Mouse (Mus musculus): Measurements from ENCODE around the gene Tespa1. TPM values are rescaled to one million over a fixed set of nuclear protein-coding genes. Genes with fewer than 3 reads are reported as not detected.
A peak's percentile ranks its signal among the peaks of the same experiment; 100 is the strongest.
"Not testable (repeated sequence)": the region's sequence is repeated elsewhere in the genome, so short reads cannot be mapped to it uniquely, and the experiment has no call there.

The Tespa1 gene
- polyA plus RNA-seq (2014; fragmentation: Nextera tagmentation; extraction: Ambion mirVana) = not detected in 2 replicates

DNA sequence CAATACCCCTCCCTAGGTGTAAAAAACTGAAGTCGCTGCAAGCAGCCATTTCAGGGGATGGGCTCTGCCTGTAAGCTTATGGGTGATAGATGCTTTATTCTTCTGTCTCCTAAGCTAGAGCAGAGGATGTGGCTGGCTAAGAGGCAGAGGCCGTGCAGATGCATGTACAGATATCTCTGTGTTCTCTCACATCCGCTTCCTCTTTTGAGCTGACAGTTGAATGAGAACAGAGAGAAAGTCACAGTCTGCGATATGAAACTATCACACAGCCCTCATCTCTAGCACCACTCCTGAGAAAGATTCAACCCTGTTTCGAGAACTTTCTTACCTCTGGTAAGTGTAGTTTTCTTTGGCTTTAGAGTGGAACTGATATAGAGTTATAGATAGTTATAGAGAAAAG is at the start of gene Tespa1:
Gene Tespa1 (plus strand): TSS at position 234 of the 400 bp plus-strand sequence.
- Histone ChIP-seq H3K36me3 (ENCODE audit: control insufficient read depth, insufficient read depth, low read length) (no peaks in the 10 kb centered on the region), H3K4me1 (ENCODE audit: control insufficient read depth, insufficient read depth, low read length) (no peaks in the 10 kb centered on the region), H3K27me3 (ENCODE audit: control insufficient read depth, insufficient read depth, low read length) (no peaks in the 10 kb centered on the region), H3K4me2 (ENCODE audit: low read depth, low read length) (no peak within 1 kb of the TSS), H3K27ac (ENCODE audit: low read depth, low read length) (no peak within 1 kb of the TSS), H3K9ac (replicated peaks; ENCODE audit: low read depth, low read length) (no peak within 1 kb of the TSS), H3K4me3 (ENCODE audit: low read depth, low read length) (no peak within 1 kb of the TSS), H3K9me3 (ENCODE audit: control insufficient read depth, low read length) (no peaks in the 10 kb centered on the region)
- ATAC-seq (ENCODE audit: low read depth) = no peak
- 91% methylated on average over 5 of the region's 5 CpGs for WGBS

DNA sequence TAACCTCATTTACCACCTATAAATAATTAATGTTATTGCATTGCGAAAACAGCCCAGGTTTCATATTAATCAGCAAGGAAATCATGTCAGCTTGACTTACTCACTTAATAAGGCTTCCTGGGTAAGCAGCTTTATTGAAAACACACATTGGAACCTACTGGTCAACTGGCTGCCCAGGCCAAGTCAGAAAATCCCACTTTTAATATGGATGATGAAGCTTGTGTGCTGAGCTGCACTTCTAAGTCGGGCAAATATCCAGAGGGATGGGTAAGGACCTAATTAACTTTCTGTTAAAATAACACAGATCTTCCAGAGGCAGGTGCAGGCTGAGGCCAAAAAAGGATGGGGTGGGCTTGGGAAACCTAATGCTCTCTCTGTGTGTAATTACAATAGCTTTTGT is 46.9 kb upstream of the Tespa1 start:
- Histone ChIP-seq H3K4me1 (ENCODE audit: control insufficient read depth, insufficient read depth, low read length) (no peaks in the 10 kb centered on the region), H3K27me3 (ENCODE audit: control insufficient read depth, insufficient read depth, low read length) (no peaks in the 10 kb centered on the region), H3K27ac (ENCODE audit: low read depth, low read length) (no peak overlapping the region), H3K9me3 (ENCODE audit: control insufficient read depth, low read length) (no peaks in the 10 kb centered on the region), H3K36me3 (ENCODE audit: control insufficient read depth, insufficient read depth, low read length) (no peaks in the 10 kb centered on the region), H3K9ac (replicated peaks; ENCODE audit: low read depth, low read length) (no peak overlapping the region), H3K4me3 (ENCODE audit: low read depth, low read length) (no peak overlapping the region), H3K4me2 (ENCODE audit: low read depth, low read length) (no peak overlapping the region)
- WGBS = 42% methylated on average over 2 of the region's 2 CpGs
- peak; percentile 41; the same call in 1 of the 2 replicates for ATAC-seq (ENCODE audit: low read depth)

DNA sequence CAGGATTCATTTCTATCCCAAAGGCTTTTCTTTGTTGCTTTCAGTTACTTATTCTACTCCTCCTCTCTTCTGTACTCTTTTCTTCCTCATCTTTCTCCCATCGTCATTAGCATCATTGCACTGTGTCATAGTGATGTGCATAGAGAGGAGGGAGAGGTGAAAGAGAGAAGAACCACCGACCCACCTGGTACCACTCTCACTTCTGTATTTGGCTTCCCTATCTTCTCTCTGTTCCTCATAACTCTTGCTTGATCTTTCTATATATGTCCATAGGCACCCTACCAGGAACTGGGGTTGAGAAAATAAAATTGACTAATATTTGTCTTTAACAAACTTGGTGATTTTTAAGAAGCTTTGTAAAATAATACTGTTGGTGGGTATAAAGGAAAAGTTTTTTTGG is 46.2 kb upstream of the Tespa1 start:
- H3K36me3 ChIP-seq (ENCODE audit: control insufficient read depth, insufficient read depth, low read length) = no peaks in the 10 kb centered on the region
- H3K4me1 ChIP-seq (ENCODE audit: control insufficient read depth, insufficient read depth, low read length) = no peaks in the 10 kb centered on the region
- no peaks in the 10 kb centered on the region for H3K9me3 ChIP-seq (ENCODE audit: control insufficient read depth, low read length)
- H3K27ac ChIP-seq (ENCODE audit: low read depth, low read length) = no peak overlapping the region
- no peak overlapping the region for H3K9ac ChIP-seq (replicated peaks; ENCODE audit: low read depth, low read length)
- H3K4me2 ChIP-seq (ENCODE audit: low read depth, low read length) = no peak overlapping the region
- H3K27me3 ChIP-seq (ENCODE audit: control insufficient read depth, insufficient read depth, low read length) = no peaks in the 10 kb centered on the region
- no peak overlapping the region for H3K4me3 ChIP-seq (ENCODE audit: low read depth, low read length)
- ATAC-seq (ENCODE audit: low read depth) = no peak
- 63% methylated on average over 2 of the region's 2 CpGs for WGBS

DNA sequence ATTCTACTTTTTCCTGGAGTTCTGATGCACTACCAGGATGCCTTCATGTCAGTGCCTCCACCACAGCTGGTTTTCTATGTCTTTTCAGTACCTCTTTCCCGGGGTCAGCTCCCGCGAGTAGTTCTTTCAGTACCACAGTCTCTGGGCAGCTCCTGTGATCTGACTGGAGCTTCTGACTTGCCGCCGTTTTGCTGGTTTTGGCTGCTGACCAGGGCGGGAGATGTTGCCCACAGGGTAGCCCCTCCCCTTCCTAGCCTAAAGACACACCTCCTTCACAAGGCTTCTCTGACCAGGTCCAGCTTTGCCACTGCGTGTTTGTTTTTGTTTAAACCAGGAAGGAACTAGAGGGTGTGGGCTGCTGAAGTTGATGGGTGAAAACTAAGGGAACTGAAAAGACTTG is 42.6 kb upstream of the Tespa1 start, which contains the start of gene Neurod4:
Gene Neurod4 (minus strand): TSS at position 175 of the 400 bp plus-strand sequence.
- no peak within 1 kb of the TSS for H3K9ac ChIP-seq (replicated peaks; ENCODE audit: low read depth, low read length)
- WGBS = under 1% methylated on average over 7 of the region's 7 CpGs
- peak within 1 kb of the TSS; percentile 15; the same call in 1 of the 2 replicates for H3K4me2 ChIP-seq (ENCODE audit: low read depth, low read length)
- H3K4me3 ChIP-seq (ENCODE audit: low read depth, low read length) = no peak within 1 kb of the TSS
- H3K27me3 ChIP-seq (ENCODE audit: control insufficient read depth, insufficient read depth, low read length) = no peaks in the 10 kb centered on the region
- peak; percentile 41; the same call in 1 of the 2 replicates for ATAC-seq (ENCODE audit: low read depth)
- no peaks in the 10 kb centered on the region for H3K9me3 ChIP-seq (ENCODE audit: control insufficient read depth, low read length)
- no peaks in the 10 kb centered on the region for H3K4me1 ChIP-seq (ENCODE audit: control insufficient read depth, insufficient read depth, low read length)
- H3K36me3 ChIP-seq (ENCODE audit: control insufficient read depth, insufficient read depth, low read length) = no peaks in the 10 kb centered on the region
- H3K27ac ChIP-seq (ENCODE audit: low read depth, low read length) = no peak within 1 kb of the TSS

DNA sequence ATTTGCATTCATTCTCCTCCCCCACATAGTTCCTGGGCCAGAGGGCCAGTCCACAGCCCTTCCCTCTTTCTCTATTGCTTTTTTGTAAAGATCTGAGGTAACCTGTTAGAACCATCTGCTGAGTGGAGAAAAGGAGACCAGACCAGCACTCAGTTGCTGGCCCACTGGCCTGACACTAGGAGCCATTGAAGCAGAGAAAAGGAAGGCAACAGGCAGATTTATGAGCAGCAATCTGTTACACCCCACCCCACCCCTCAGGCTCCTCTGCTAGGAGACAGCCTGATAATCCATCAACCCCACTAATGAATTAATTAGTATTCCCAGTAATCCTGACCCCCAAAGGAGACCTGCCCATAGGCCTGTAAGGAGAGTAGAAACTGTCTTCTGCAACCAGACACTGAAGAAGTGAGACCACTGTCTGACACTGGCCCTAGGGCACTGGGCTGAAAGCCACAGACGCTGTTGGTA is 40.7 kb upstream of the Tespa1 start:
- WGBS = 0% methylated on average over 1 of the region's 1 CpGs
- Histone ChIP-seq H3K4me1 (ENCODE audit: control insufficient read depth, insufficient read depth, low read length) (no peaks in the 10 kb centered on the region), H3K9me3 (ENCODE audit: control insufficient read depth, low read length) (no peaks in the 10 kb centered on the region), H3K4me2 (ENCODE audit: low read depth, low read length) (no peak overlapping the region), H3K27me3 (ENCODE audit: control insufficient read depth, insufficient read depth, low read length) (no peaks in the 10 kb centered on the region), H3K36me3 (ENCODE audit: control insufficient read depth, insufficient read depth, low read length) (no peaks in the 10 kb centered on the region), H3K27ac (ENCODE audit: low read depth, low read length) (no peak overlapping the region), H3K9ac (replicated peaks; ENCODE audit: low read depth, low read length) (no peak overlapping the region), H3K4me3 (ENCODE audit: low read depth, low read length) (no peak overlapping the region)
- peak; percentile 88 for ATAC-seq (ENCODE audit: low read depth)

DNA sequence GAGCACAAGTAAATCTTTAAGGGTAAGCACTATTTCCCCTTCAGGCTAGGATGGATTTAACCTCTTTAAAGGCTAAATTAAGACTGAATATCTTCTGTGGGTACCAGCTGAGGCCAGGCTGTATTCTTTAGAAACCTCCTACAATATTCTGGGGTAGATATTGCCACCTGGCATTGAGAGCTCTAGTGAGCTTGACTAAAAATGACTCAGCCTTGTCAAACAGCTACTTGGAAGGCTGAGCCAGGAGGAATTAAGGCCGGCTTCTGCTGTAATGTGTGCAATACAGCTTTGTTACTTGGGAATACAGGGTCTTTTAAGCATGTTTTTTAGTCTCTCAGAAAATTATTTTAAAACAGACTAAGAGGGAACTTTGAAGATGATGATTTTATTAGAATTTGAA is 35.5 kb upstream of the Tespa1 start:
- WGBS = 36% methylated on average over 1 of the region's 1 CpGs
- Histone ChIP-seq H3K27ac (ENCODE audit: low read depth, low read length) (no peak overlapping the region), H3K9ac (replicated peaks; ENCODE audit: low read depth, low read length) (no peak overlapping the region), H3K4me3 (ENCODE audit: low read depth, low read length) (no peak overlapping the region), H3K36me3 (ENCODE audit: control insufficient read depth, insufficient read depth, low read length) (no peaks in the 10 kb centered on the region), H3K27me3 (ENCODE audit: control insufficient read depth, insufficient read depth, low read length) (no peaks in the 10 kb centered on the region), H3K9me3 (ENCODE audit: control insufficient read depth, low read length) (no peaks in the 10 kb centered on the region), H3K4me2 (ENCODE audit: low read depth, low read length) (no peak overlapping the region), H3K4me1 (ENCODE audit: control insufficient read depth, insufficient read depth, low read length) (no peaks in the 10 kb centered on the region)
- ATAC-seq (ENCODE audit: low read depth) = no peak

DNA sequence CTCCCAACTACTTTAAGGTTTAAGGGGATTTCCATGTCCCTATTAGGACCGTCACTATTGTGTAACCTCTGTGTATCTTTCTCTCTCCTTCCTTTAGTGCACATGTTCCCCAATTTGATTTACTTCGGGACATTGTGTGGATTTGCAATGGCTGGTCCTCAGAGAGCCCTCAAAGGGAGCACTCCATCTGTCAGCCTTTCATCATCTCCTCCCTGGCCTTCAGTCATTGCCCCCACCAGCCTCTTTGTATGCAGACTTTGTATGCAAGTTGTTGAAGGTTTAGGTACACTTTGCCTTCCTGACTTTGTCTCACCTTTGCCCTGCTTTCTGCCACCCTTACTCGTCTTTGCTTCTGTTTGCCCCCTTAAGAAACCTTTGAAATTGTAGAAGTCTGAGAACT is 34.7 kb upstream of the Tespa1 start:
- H3K27me3 ChIP-seq (ENCODE audit: control insufficient read depth, insufficient read depth, low read length) = no peaks in the 10 kb centered on the region
- no peaks in the 10 kb centered on the region for H3K4me1 ChIP-seq (ENCODE audit: control insufficient read depth, insufficient read depth, low read length)
- H3K27ac ChIP-seq (ENCODE audit: low read depth, low read length) = no peak overlapping the region
- H3K4me2 ChIP-seq (ENCODE audit: low read depth, low read length) = no peak overlapping the region
- H3K4me3 ChIP-seq (ENCODE audit: low read depth, low read length) = no peak overlapping the region
- ATAC-seq (ENCODE audit: low read depth) = no peak
- H3K9me3 ChIP-seq (ENCODE audit: control insufficient read depth, low read length) = no peaks in the 10 kb centered on the region
- H3K9ac ChIP-seq (replicated peaks; ENCODE audit: low read depth, low read length) = no peak overlapping the region
- H3K36me3 ChIP-seq (ENCODE audit: control insufficient read depth, insufficient read depth, low read length) = no peaks in the 10 kb centered on the region
- WGBS = 19% methylated on average over 3 of the region's 3 CpGs

DNA sequence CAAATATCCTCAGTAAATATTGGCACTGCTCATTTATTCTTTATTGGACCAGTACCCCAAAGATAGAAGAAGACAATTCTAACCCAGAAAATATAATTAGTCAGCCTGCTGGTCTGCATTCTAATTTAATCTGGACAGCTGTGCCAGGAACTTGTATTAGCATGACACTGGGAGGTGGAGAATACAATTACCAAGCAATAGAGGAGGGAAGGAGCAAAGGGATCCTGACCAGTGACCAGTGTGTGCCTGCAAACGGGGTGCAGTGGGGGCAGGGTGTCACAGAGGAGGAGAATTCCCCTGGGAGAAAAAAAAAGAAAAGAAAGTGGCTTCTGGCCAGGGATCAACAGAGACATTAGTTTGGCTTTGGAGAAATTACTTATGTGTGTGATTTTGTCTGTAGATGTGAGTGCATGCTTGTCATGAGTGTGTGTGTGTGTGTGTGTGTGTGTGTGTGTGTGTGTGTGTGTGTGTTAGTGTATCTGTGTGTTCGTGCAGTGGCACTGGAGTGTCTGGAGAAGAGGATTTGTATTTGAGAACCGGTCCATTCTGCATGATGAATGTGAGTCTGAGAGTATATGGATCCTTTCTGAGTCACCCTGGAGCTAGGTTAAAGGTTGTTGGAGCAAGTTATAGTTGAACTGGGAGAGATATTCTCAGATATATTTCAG is 28.8 kb upstream of the Tespa1 start:
- Histone ChIP-seq H3K4me2 (ENCODE audit: low read depth, low read length) (no peak overlapping the region), H3K27me3 (ENCODE audit: control insufficient read depth, insufficient read depth, low read length) (no peaks in the 10 kb centered on the region), H3K9ac (replicated peaks; ENCODE audit: low read depth, low read length) (no peak overlapping the region), H3K27ac (ENCODE audit: low read depth, low read length) (no peak overlapping the region), H3K36me3 (ENCODE audit: control insufficient read depth, insufficient read depth, low read length) (no peaks in the 10 kb centered on the region), H3K4me1 (ENCODE audit: control insufficient read depth, insufficient read depth, low read length) (no peaks in the 10 kb centered on the region), H3K9me3 (ENCODE audit: control insufficient read depth, low read length) (no peaks in the 10 kb centered on the region), H3K4me3 (ENCODE audit: low read depth, low read length) (no peak overlapping the region)
- 11% methylated on average over 3 of the region's 3 CpGs for WGBS
- 0 out of 2 replicates have a peak, but pooled peaks have one; percentile 76 for ATAC-seq (ENCODE audit: low read depth)

DNA sequence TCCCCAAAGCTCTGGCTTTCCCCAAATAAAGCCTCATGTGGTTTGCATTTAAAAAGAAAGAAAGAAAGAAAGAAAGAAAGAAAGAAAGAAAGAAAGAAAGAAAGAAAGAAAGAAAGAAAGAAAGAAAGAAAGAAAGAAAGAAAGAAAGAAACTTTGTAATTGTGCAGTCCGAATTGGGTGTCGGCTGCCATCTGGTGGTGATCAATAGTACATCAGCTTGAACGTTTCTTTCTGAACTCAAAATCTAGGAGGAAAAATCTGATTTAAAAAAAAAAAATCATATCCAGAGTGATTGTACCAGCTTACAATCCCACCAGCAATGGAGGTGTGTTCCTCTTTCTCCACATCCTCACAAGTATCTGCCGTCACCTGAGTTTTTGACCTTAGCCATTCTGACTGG is 23.9 kb upstream of the Tespa1 start:
- H3K4me1 ChIP-seq (ENCODE audit: control insufficient read depth, insufficient read depth, low read length); H3K9ac ChIP-seq (replicated peaks; ENCODE audit: low read depth, low read length); H3K4me3 ChIP-seq (ENCODE audit: low read depth, low read length); H3K36me3 ChIP-seq (ENCODE audit: control insufficient read depth, insufficient read depth, low read length); H3K27me3 ChIP-seq (ENCODE audit: control insufficient read depth, insufficient read depth, low read length); H3K9me3 ChIP-seq (ENCODE audit: control insufficient read depth, low read length); H3K27ac ChIP-seq (ENCODE audit: low read depth, low read length); H3K4me2 ChIP-seq (ENCODE audit: low read depth, low read length); ATAC-seq (ENCODE audit: low read depth): not testable (repeated sequence)
- 12% methylated on average over 4 of the region's 4 CpGs for WGBS
